Mouse (Mus musculus) ovary, postnatal 36 days (tissue): ENCODE measurements around the gene Ttll2.
"Not testable (repeated sequence)": the region's sequence is repeated elsewhere in the genome, so short reads cannot be mapped to it uniquely, and the experiment has no call there.

ENCODE experiments used
- DNase-seq: peaks from one replicate; pipeline ENCODE4 v3.0.0; 2022; ENCODE audit warnings: low spot score, mixed read lengths

Gene Ttll2

GRCm38 (mm10) chr17:7352596-7352995, at the start of gene Ttll2:
TSS of gene Ttll2 (minus strand) at chr17:7352696.
- not testable (repeated sequence) for DNase-seq

- DNase-seq, result not testable (repeated sequence)
Observed at GRCm38 (mm10) chr17:7399770-7400169, 47.3 kb upstream of the Ttll2 start.

GRCm38 (mm10) chr17:7398198-7398847, 45.8 kb upstream of the Ttll2 start:
- not testable (repeated sequence) for DNase-seq

GRCm38 (mm10) chr17:7397079-7397478, 44.6 kb upstream of the Ttll2 start:
- not testable (repeated sequence) for DNase-seq

- DNase-seq, result not testable (repeated sequence)
Observed at GRCm38 (mm10) chr17:7396288-7396687, 43.8 kb upstream of the Ttll2 start.

GRCm38 (mm10) chr17:7395671-7396070, 43.2 kb upstream of the Ttll2 start:
- DNase-seq, result peak; percentile 13

- not testable (repeated sequence) for DNase-seq
Observed at GRCm38 (mm10) chr17:7395116-7395515, 42.6 kb upstream of the Ttll2 start.

GRCm38 (mm10) chr17:7389898-7390297, 37.4 kb upstream of the Ttll2 start:
- not testable (repeated sequence) for DNase-seq

GRCm38 (mm10) chr17:7388958-7389356, 36.5 kb upstream of the Ttll2 start:
- not testable (repeated sequence) for DNase-seq

- not testable (repeated sequence) for DNase-seq
Observed at GRCm38 (mm10) chr17:7388341-7388957, 36.0 kb upstream of the Ttll2 start.

GRCm38 (mm10) chr17:7386016-7386415, 33.5 kb upstream of the Ttll2 start:
- not testable (repeated sequence) for DNase-seq

- DNase-seq, result not testable (repeated sequence)
Observed at GRCm38 (mm10) chr17:7385364-7385763, 32.9 kb upstream of the Ttll2 start, which contains the start of gene Unc93a2. TSS of gene Unc93a2 (minus strand) at chr17:7385464.

- DNase-seq, result not testable (repeated sequence)
Observed at GRCm38 (mm10) chr17:7383167-7384143, 31.0 kb upstream of the Ttll2 start.

- DNase-seq, result not testable (repeated sequence)
Observed at GRCm38 (mm10) chr17:7382711-7383110, 30.2 kb upstream of the Ttll2 start.

- DNase-seq, result not testable (repeated sequence)
Observed at GRCm38 (mm10) chr17:7377907-7378306, 25.4 kb upstream of the Ttll2 start.

- not testable (repeated sequence) for DNase-seq
Observed at GRCm38 (mm10) chr17:7376951-7377700, 24.6 kb upstream of the Ttll2 start.

GRCm38 (mm10) chr17:7371879-7372278, 19.4 kb upstream of the Ttll2 start, which contains the start of gene Gm49630:
TSS of gene Gm49630 (minus strand) at chr17:7371979.
- not testable (repeated sequence) for DNase-seq

GRCm38 (mm10) chr17:7369401-7369800, 16.9 kb upstream of the Ttll2 start:
- peak; percentile 20 for DNase-seq

- DNase-seq, result not testable (repeated sequence)
Observed at GRCm38 (mm10) chr17:7366676-7367374, 14.3 kb upstream of the Ttll2 start.

GRCm38 (mm10) chr17:7366265-7366664, 13.8 kb upstream of the Ttll2 start:
- DNase-seq, result not testable (repeated sequence)

- not testable (repeated sequence) for DNase-seq
Observed at GRCm38 (mm10) chr17:7365615-7366014, 13.1 kb upstream of the Ttll2 start.
